Mouse (Mus musculus) c-Kit-positive CD71-positive TER-119-negative erythroid progenitor cells, embryonic 14.5 days (primary cell): Measurements from ENCODE around the gene Tmem232.
"Not testable (repeated sequence)": the region's sequence is repeated elsewhere in the genome, so short reads cannot be mapped to it uniquely, and the experiment has no call there.

Experiments used
- DNase-seq: peaks from one replicate; pipeline ENCODE4 v3.0.0-alpha.2; 2013; ENCODE audit warnings: low read depth

Gene Tmem232

DNA sequence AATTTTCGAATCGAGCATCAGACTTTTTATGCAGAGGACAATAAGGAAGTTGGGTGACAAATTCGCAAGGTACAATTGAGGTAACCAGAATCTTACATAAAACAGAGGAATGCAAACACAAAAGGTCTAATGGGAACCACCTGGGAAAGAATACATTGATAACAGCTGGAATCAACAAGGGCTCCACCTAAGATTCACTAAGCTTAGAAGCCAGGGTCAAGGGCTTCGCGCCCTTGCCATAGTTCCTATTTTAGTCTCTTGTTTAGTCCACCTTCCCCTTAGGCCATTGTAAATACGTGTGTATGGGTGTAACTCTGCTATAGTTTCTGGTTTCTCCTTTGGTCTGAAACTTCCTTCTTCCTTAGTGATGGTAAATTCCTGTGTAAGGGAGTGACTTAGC, 318.9 kb downstream of the Tmem232 start:
- not testable (repeated sequence) for DNase-seq
